Mouse (Mus musculus): ENCODE measurements around the gene Zdbf2.
A peak's percentile ranks its signal among the peaks of the same experiment; 100 is the strongest.

Gene Zdbf2

DNA sequence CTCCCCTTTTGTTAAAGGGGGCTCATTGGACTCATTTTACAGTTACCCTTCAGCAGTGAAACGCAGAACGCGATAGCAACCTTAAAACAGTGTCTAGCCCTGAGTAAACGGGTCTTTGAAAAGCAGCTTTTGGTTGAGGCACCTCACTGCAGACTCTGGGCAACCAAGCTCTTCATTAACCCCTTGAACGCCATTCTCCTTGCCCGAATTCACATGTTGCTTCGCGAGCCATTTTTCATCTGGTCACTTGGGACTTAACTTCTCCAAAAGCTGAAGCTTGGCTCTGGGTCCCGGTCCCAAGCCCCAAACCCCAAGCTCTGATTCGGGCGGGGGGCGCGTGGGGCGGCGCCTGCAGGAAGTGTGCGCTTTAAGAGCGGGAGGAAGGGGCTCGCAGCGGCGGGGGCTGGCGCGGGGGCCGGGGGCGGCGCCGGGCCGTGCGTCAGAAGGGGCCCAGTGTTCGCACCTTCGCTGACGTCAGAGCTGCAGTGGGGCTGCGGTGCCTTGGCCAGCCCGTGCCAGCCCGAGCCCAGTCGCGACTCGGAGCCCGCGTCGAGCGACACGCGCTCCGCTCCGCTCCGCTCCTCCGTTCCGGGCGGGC is at the start of gene Zdbf2:
TSS of gene Zdbf2 (plus strand) at position 525 of the 598 bp plus-strand sequence.
- peak; percentile 44 to 61 for DNase-seq

DNA sequence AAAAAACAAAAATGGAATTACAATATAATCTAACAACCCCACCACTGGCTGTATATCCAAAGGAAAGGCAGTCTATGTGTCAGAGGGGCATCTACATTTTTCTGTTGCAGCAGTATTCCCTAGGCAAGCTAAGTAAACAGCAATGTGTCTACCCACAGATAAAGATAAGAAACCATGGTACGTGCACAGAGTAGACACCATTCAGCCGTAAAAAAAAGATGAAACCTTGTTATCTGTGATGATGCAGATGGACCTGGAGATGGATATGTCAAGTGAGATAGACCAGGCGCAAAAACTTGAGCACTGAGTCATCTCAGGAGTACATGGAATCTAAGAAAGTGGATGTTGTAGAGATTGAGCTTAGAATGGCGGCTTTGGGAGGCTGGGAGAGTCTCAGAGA is 48.1 kb upstream of the Zdbf2 start:
- no peak for DNase-seq

GRCm38 (mm10) chr1:63225890-63226289 is 47.2 kb upstream of the Zdbf2 start:
- DNase-seq = no peak

DNA sequence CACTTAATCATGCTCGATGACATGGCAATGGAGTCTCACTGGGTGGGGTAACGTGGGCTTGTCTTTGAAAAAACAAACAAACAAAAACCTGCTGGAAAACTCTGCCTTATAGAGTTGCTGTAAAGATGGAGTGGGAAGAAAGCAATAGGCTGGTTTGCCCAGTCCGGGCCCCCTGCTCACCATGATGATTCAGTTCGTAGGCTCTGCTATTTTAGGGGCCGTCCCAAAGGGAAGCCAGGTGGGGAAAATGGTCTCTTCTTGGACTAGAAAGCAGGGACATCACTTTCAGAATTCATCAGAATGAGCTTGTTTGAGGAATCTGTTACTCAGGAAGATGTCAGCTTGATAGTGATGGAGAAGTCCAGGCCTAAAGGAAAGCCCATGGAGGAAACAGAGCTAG is 45.8 kb upstream of the Zdbf2 start:
- DNase-seq = no peak

DNA sequence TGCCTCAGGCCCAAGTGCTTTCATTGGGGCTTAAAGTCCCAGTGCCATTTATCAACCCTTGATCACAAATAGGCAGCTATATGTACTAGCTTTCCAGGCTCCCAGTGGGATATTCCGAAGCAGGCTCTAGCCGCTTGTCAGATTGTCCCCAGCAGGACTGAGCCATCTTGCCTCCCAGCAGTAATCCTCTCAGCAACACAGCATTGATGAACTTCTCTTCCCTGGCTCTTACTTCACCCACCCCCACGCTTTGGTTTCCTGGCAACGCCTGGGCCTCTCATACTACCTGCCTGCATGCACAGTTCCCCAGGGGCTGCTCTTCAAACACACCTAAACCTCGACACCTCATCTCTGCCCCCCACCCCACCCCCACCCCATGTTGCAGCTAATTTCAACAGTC is 35.7 kb upstream of the Zdbf2 start:
- DNase-seq = no peak

- DNase-seq = no peak
Measured at GRCm38 (mm10) chr1:63239305-63239704, 33.8 kb upstream of the Zdbf2 start.

- DNase-seq = no peak
Measured at GRCm38 (mm10) chr1:63239751-63240150, 33.3 kb upstream of the Zdbf2 start.

DNA sequence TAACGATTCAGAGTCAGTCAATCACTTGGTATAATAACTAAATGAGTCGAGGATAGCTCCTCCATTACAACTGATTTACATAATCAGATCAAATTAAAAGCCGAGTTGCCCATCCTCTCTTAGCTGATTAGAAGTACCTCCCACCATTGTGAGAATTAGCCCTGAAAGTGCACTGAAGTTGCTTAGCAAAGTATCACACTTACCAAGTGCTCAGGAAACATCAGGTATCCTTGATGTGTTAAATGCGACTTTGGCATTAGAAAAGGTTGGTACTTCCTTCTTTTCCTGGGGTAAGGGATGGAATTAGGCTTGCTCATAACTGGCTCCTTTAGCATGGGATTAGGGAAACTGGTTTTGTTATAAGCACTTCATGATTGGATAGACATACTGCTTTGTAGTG is 29.2 kb upstream of the Zdbf2 start:
- no peak for DNase-seq

DNA sequence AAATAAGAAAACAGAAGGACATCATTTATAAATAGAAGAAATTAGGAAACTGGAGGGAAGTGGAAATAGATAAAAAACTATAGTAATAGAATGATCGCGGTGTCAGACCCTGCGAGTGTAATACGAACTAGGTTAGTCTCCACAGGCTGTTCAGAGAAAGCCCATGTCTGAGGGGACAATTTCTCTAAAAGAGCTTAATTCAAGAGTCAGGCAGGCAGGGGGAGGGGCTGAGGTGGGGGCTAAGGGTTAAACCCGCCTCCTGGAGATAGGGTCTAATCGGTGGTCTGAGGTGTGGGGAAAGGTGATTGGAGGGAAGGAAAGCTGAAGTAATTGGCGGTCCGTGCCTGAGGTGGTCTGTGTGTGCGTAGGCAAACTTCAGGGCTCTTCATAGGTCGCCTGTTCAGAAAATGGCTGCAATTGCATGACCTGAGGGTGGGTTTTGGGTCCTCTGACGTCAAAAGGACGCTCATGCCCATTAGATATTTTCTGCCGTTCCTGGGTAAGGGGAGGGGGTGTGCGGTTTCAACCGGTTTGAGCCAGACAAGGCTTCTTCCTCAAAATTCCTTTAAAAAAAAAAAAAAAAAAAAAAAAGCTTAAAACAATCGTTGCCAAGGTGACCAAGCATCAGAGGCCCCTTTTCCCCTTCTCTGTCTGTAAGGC is 26.1 kb upstream of the Zdbf2 start:
- DNase-seq = no peak

DNA sequence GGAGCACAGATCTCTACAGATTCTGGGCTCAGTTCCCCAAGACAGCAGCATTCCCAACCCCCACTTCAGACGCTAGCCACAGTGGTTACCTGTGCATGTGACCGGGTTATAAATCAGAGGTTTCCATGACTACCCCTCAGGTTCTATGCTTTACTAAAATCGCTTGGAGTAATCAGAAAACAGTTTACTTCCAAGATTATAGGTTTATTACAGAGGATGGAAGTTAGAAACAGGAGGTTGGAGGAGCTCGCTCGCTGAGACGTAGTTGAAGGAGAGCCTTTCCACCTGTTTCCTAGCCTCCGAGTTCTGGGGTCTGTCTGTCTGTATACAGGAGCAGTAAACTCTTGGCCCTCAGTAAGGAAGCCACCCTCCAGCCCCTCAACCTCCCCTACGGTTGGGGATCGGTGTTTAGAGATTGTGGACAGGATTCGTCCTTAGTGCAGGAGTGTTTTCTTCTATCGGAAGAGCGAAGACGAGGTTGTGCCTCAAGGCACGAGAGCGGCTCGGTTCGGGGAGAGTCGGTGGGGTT is 25.2 kb upstream of the Zdbf2 start:
- no peak for DNase-seq

DNA sequence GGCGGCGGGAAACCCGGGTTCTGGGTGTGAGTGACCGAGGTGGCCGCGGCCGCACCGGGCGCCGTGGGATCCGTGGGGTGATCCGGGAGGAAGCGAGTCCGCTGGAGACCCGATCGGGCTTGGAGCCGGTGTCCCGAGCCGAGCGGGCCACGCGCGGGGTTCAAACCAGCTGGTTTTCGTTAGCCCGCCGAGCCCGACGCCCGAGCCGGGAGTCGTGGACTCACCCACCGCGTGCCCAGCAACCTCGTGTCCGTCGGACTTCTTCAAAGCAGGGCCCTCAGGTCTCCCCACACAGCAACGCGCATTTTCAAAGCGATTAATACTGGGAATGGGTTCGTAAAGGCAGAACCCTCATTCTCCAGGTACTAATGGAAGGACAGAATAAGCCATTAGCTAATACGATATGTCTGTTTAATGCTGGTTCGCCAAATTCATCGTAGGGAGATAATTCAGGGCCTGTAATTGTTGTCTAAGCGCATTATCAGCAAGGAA is 24.7 kb upstream of the Zdbf2 start:
- DNase-seq = peak; percentile 32 to 46

- DNase-seq = no peak
Measured at GRCm38 (mm10) chr1:63249261-63249660, 23.8 kb upstream of the Zdbf2 start.

DNA sequence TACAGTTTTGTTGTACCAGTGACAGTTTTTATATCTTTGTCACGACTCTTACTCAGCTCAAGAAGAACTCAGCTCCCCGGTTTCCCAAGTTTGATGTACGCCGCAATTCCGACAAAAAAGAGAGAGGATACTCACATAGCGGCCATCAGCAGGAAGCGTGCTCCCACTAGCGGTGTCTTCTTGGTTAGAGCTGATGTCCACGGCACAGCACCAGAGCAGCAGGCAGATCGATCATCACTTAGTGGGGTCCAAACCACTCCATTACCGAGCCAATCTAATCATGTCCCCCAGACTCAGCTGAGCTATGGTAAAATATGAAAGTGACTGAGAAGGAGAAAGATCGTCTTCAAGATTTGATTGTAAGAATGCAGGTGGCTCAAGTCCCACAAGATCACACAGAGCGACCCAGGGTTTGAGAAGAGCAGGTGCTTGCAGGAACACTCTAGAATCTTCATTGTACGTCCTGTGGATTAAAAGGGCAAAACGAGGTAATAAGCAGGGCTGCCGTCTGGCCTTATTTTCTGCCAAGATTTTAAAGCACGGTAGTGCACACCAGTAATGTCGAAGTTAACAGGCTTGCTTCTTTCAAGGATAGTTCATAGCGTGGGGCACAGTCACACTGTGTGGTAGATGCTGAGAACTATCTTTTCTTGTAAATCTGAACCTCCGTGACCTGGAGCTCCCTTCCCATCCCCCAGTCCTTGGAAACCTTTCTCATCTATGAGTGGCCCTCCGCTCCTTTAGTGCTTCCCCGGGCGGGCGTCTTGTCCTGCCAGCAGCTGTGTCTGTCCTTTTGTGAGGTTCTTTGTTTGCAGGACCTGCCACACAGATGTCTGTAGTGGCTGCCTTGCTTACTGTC is 20.5 kb upstream of the Zdbf2 start:
- DNase-seq = peak in 1 of 2 experiments; percentile 55

GRCm38 (mm10) chr1:63253291-63253690 is 19.8 kb upstream of the Zdbf2 start:
- no peak for DNase-seq

DNA sequence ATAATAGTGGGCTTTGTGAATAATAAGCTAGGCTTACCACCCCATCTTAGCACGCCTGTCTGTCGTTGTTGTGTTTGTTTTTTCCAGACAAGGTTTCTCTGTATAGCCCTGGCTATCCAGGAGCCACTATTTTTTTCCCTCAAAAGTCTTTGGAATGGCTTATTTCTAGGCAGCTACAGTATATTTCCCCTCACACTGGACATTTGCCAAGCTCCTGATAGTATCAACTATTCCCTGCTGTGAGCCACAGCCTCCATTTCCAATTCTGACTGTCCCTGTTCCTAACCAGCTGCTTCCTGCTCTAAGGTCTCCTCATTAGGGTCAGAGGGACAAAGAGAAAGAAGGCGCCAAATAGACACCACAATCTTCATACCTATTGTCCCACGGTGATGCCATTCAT is 18.0 kb upstream of the Zdbf2 start:
- no peak for DNase-seq

GRCm38 (mm10) chr1:63256083-63256482 is 17.0 kb upstream of the Zdbf2 start:
- no peak for DNase-seq

DNA sequence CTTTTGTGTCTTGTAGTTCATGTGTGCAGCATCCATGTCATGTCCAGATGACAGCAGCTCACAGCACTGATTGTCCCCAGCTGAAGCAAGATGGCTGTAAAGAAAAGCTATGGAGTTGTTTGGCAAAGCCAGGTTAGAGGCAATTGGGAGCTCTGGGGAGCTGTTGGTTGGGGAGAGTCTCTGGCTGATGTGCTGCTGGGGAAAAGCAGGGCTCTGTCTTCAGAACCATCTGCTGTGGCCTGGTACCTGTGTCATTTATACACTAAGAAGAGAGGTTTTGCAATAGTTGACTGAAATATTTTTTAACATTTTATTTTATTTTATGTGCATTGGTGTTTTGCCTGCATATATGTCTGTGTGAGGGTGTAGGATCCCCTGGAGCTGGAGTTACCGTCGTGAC is 14.6 kb upstream of the Zdbf2 start:
- no peak for DNase-seq

DNA sequence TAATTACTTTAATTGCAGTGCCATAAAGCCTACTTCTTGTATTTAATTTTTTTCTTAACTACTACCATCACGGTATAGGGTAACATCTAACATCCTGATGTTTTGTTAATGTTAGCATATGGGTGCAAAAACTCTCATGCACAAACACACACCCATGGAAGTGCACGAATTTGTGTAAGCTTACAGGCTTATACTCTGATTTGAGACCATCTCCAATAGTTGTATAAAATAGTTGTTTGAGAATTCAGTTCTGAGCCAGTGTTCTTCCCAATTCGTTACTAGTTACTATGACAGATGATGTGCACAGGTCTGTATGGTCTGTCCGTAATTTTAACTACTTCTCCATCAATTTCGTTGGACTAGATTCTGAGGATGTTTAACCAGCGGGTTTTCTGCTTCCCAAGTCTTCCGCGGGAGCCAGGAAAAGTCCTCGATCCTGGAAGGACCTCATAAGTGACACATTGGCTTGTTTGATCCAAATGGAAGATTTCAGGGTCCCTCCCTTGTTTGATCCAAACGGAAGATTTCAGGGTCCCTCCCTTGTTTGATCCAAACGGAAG is 13.7 kb upstream of the Zdbf2 start:
- DNase-seq = no peak

- DNase-seq = peak in 1 of 2 experiments; percentile 16
Measured at GRCm38 (mm10) chr1:63259916-63260741, 12.9 kb upstream of the Zdbf2 start.

DNA sequence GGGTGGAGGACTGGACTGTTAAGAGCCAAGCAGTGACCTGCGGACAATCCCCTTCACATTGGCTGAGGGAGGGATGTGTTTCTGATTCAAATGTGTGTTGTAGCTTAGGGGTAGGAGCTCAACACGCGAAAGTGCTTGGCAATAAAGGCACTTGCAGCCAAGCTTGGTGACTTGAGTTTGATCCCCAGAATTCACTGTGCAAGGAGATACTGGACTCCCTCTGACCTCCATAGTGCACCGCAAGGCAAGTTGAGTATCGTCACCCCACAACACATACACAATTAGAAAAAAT is 12.4 kb upstream of the Zdbf2 start:
- DNase-seq = peak in 1 of 2 experiments; percentile 5

DNA sequence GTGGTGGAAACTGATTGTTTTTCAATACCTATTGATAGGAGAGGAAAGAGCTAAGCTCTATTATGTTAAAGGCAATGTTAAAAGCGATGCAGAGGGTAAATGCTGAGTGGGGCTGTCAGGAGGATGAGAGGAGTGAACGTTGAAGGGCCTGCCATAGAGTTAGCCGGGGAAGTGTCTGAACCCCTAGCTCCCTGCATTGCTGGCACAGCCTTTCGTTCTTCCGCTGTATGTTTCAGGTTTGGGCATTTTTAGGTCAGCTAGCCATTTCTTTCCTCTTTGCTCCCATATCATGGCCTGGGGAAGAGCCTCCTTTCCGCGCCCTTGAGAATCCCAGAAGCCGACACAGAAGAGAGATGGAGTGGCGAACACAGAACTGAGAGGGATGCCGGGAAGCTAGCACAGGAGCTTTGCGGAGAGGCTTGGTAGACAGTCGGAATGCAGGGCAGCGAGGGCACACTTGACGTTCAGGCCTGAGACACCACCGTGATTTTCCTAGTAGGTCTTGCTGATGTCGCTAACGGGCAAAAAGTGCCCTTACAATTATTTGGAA is 11.9 kb upstream of the Zdbf2 start:
- DNase-seq = peak in 1 of 2 experiments; percentile 14

GRCm38 (mm10) chr1:63263671-63264070 is 9.4 kb upstream of the Zdbf2 start:
- DNase-seq = peak in 1 of 2 experiments; percentile 3

All from kidney, postnatal 4 days (tissue).